Mouse (Mus musculus) limb, embryonic 15.5 days (tissue): ENCODE results near the gene Lrp6. TPM values are rescaled to one million over a fixed set of nuclear protein-coding genes. Genes with fewer than 3 reads are reported as not detected.

Source experiments
- ATAC-seq: fragments of 200-750 bp; cut with Nextera tagmentation; 2 replicates; pipeline ENCODE4 v1.8.0; 2017; ENCODE audit warnings: low read depth, moderate TSS enrichment; ENCODE audit not compliant: insufficient number of reproducible peaks, low FRiP score, low TSS enrichment
- H3K27ac ChIP-seq: fragments of 300-500 bp; sonication (generic); 2 replicates; pipeline ENCODE4 v1.5.1; 2015; ENCODE audit warnings: moderate library complexity, mild to moderate bottlenecking, inconsistent platforms
- H3K27me3 ChIP-seq: fragments of 300-500 bp; sonication (generic); 2 replicates; pipeline ENCODE4 v1.6.1; 2015; ENCODE audit warnings: inconsistent platforms
- H3K36me3 ChIP-seq: fragments of 300-500 bp; sonication (generic); 2 replicates; pipeline ENCODE4 v1.6.1; 2015; ENCODE audit warnings: inconsistent platforms
- H3K4me1 ChIP-seq: fragments of 300-500 bp; sonication (generic); 2 replicates; pipeline ENCODE4 v1.6.1; 2015; ENCODE audit warnings: inconsistent platforms
- H3K4me2 ChIP-seq: fragments of 300-500 bp; sonication (generic); 2 replicates; pipeline ENCODE4 v1.6.1; 2015; ENCODE audit warnings: mild to moderate bottlenecking, inconsistent platforms
- H3K4me3 ChIP-seq: fragments of 300-500 bp; sonication (generic); 2 replicates; pipeline ENCODE4 v1.5.1; 2015; ENCODE audit warnings: mild to moderate bottlenecking, inconsistent platforms
- H3K9ac ChIP-seq: fragments of 300-500 bp; sonication (generic); 2 replicates; pipeline ENCODE4 v1.6.1; 2015; ENCODE audit warnings: inconsistent platforms
- H3K9me3 ChIP-seq: fragments of 300-500 bp; sonication (generic); 2 replicates; pipeline ENCODE4 v1.6.1; 2016; ENCODE audit warnings: inconsistent platforms
- WGBS: fragments of 180-500 bp; shearing (Covaris S2); methylation state at CpG from one replicate; pipeline ENCODE4 v1.1.7; 2015; 5-methylcytosine and 5-hydroxymethylcytosine counted together
- polyA plus RNA-seq: library from polyadenylated mRNA; unstranded; fragments of >200 nt; fragmentation: Nextera tagmentation; extraction: Ambion mirVana; gene quantifications from 2 replicates; pipeline ENCODE4 v1.2.1, GENCODE M21; 2015

Gene Lrp6
- polyA plus RNA-seq, 1 experiment from 2014 or later, result 31.1 TPM

DNA sequence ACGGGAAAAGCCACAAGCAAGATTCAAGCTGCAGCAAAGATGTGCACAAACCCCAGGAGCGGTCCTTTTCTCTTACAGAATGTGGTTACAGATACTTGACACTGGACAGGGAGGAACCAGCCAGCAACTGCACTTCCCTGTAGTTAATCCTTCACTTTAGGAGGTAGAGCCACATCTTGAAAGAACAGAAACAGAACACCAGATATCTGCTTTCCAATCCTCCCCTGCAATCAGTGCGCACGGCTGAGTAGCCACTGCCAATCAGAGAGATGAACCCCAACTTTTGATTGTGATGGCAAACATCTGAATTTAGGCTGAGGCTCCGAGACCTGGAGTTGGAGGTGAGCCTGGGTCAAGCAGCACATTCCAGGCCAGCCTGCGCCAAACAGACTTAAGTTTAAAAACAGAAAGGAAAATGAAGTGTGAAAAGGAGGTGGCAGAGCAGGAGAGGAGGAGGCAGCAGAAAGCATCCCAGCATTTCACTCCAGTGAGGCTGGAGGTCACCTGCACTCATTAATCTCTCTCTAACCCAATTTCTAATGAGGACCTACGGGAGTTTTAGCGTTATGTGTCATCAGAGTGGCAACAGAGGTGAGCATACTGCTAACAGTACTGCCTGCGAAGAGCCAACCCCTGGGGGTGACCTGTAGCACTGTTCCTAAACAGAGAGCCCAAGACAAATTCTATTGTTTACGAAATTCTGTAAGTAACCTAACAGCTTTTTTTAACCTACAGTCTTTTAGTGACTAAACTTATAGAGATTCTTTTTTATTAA lies 39.8 kb downstream of the Lrp6 start:
- ATAC-seq, result no peak
- peaks cover 20% of the 10 kb centered on the region for H3K4me1 ChIP-seq
- WGBS, result 50% methylated on average over 10 of the region's 10 CpGs
- H3K9ac ChIP-seq, result no peak overlapping the region
- H3K27me3 ChIP-seq, result no peaks in the 10 kb centered on the region
- no peaks in the 10 kb centered on the region for H3K9me3 ChIP-seq
- H3K4me3 ChIP-seq, result no peak overlapping the region
- H3K36me3 ChIP-seq, result 0 out of 2 replicates have a peak, but pooled peaks cover 5% of the 10 kb centered on the region
- H3K27ac ChIP-seq, result no peak overlapping the region
- H3K4me2 ChIP-seq, result no peak overlapping the region

DNA sequence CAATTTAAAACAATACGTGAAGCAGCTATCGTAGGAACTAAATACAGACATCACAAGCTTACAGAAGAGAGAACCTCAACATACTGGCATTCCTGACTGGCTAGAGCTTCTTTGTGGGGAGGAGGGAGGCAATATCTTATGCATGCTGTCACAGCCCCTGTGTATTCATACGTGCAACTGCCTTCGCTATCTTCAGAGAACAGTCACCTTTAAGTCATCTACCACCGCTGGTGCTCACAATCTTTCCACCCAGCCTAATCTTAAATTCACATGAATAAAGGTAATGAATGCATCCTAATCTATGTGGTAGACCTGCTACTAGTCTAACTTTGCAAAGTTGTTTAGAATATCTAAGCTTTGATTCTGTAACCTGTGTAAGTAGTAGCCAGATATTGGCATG lies 40.5 kb downstream of the Lrp6 start:
- Histone ChIP-seq H3K27me3 (no peaks in the 10 kb centered on the region), H3K4me2 (no peak overlapping the region), H3K36me3 (0 out of 2 replicates have a peak, but pooled peaks cover 5% of the 10 kb centered on the region), H3K9me3 (no peaks in the 10 kb centered on the region), H3K4me1 (peaks cover 25% of the 10 kb centered on the region), H3K4me3 (no peak overlapping the region), H3K27ac (no peak overlapping the region), H3K9ac (no peak overlapping the region)
- WGBS, result 88% methylated on average over 5 of the region's 5 CpGs
- no peak for ATAC-seq

DNA sequence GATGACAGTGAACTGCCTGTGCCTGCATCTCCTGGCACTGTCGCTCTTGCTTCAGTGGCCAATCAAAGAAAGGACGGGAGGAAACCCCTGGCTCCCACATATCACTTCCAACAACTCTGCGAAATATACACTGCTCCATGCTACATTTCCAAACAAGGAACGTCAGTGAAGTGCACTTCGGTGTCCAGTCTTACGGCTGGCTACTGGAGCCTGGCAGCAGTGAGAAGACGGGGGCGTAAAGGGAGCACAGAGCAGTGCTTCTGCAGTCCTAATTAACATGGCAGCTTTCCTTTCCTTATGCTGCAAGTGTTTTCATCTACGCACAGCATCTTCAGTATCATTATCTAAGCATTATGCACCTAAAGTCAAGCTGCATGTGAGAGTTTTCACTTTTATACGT lies 45.4 kb downstream of the Lrp6 start:
- Histone ChIP-seq H3K4me2 (no peak overlapping the region), H3K9me3 (no peaks in the 10 kb centered on the region), H3K4me3 (no peak overlapping the region), H3K9ac (no peak overlapping the region), H3K4me1 (peaks cover 22% of the 10 kb centered on the region), H3K27ac (0 out of 2 replicates have a peak overlapping the region, but pooled peaks have one; percentile 2), H3K36me3 (peaks cover 6% of the 10 kb centered on the region; the same call in 1 of the 2 replicates), H3K27me3 (no peaks in the 10 kb centered on the region)
- 64% methylated on average over 10 of the region's 10 CpGs for WGBS
- ATAC-seq, result no peak

- WGBS, result 48% methylated on average over 3 of the region's 3 CpGs
- H3K27me3 ChIP-seq, result no peaks in the 10 kb centered on the region
- H3K9ac ChIP-seq, result no peak overlapping the region
- H3K4me3 ChIP-seq, result no peak overlapping the region
- H3K36me3 ChIP-seq, result peaks cover 6% of the 10 kb centered on the region; the same call in 1 of the 2 replicates
- no peaks in the 10 kb centered on the region for H3K9me3 ChIP-seq
- H3K27ac ChIP-seq, result no peak overlapping the region
- ATAC-seq, result no peak
- H3K4me1 ChIP-seq, result peaks cover 28% of the 10 kb centered on the region
- H3K4me2 ChIP-seq, result no peak overlapping the region
These were observed 45.9 kb downstream of the Lrp6 start for GRCm38 (mm10) chr6:134520821-134521220.

GRCm38 (mm10) chr6:134518450-134518849 lies 48.3 kb downstream of the Lrp6 start:
- WGBS, result 51% methylated on average over 5 of the region's 5 CpGs
- Histone ChIP-seq H3K9ac (no peak overlapping the region), H3K9me3 (no peaks in the 10 kb centered on the region), H3K27ac (no peak overlapping the region), H3K4me1 (peaks cover 33% of the 10 kb centered on the region), H3K27me3 (no peaks in the 10 kb centered on the region), H3K4me2 (no peak overlapping the region), H3K36me3 (peaks cover 6% of the 10 kb centered on the region; the same call in 1 of the 2 replicates), H3K4me3 (no peak overlapping the region)
- no peak for ATAC-seq

DNA sequence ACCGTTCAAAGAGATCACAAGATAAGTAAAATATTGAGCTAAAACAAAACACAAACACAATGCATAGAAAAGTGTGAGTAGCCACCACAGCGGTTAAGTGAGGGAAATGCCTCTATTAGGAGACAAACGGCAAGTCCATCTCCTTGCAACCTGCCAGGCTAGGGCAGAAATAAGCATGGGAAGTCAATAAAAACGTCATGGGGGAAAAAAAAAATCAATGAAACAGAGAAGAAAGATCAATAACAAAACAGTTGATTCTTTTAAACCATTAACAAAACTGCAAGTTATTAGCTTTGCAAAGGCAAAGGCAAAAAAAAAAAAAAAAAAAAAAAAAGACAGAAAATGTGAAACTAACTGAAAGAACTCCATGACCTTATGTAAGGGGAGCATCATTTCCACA lies 49.6 kb downstream of the Lrp6 start:
- Histone ChIP-seq H3K9ac (no peak overlapping the region), H3K27me3 (no peaks in the 10 kb centered on the region), H3K4me1 (peaks cover 39% of the 10 kb centered on the region), H3K4me2 (no peak overlapping the region), H3K27ac (no peak overlapping the region), H3K4me3 (no peak overlapping the region), H3K9me3 (no peaks in the 10 kb centered on the region), H3K36me3 (peaks cover 6% of the 10 kb centered on the region; the same call in 1 of the 2 replicates)
- ATAC-seq, result no peak
- 55% methylated on average over 4 of the region's 4 CpGs for WGBS

- Histone ChIP-seq H3K4me3 (no peak overlapping the region), H3K9ac (no peak overlapping the region), H3K4me1 (peaks cover 34% of the 10 kb centered on the region), H3K9me3 (no peaks in the 10 kb centered on the region), H3K36me3 (peaks cover 6% of the 10 kb centered on the region; the same call in 1 of the 2 replicates), H3K4me2 (no peak overlapping the region), H3K27me3 (no peaks in the 10 kb centered on the region), H3K27ac (no peak overlapping the region)
- no peak for ATAC-seq
- WGBS, result 54% methylated on average over 4 of the region's 4 CpGs
These were observed 51.3 kb downstream of the Lrp6 start for GRCm38 (mm10) chr6:134515416-134515815.

DNA sequence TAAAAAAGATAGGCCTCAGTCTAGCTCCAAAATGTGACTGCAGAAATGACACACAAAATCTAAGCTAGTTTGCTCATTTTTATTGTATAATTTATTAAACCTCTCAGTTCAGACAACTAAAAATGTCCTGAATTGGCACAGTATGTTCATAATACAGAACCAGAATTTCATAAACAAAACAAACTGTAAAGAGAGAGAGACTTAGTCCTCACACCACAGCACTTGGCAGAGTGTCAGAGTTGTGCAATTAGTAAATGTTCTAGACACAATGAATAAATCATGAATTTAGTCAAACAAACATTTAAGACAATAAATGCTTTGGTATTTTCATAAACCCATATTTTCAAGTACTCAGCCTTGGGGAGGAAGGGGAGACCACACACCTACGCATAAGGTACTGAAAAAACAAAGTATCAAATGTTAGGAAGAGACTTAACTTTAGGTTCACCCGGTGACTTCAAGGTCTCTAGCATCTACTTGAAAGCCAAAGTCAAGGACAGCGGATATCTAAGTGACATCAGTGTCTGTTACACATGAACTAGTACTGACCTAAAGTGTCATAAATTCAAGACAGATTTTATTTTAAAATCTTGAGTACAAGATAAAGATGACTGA lies 52.8 kb downstream of the Lrp6 start:
- no peaks in the 10 kb centered on the region for H3K9me3 ChIP-seq
- no peaks in the 10 kb centered on the region for H3K36me3 ChIP-seq
- no peak overlapping the region for H3K27ac ChIP-seq
- H3K9ac ChIP-seq, result no peak overlapping the region
- H3K4me2 ChIP-seq, result no peak overlapping the region
- peaks cover 41% of the 10 kb centered on the region for H3K4me1 ChIP-seq
- no peak for ATAC-seq
- no peaks in the 10 kb centered on the region for H3K27me3 ChIP-seq
- H3K4me3 ChIP-seq, result no peak overlapping the region
- WGBS, result 87% methylated on average over 3 of the region's 3 CpGs

DNA sequence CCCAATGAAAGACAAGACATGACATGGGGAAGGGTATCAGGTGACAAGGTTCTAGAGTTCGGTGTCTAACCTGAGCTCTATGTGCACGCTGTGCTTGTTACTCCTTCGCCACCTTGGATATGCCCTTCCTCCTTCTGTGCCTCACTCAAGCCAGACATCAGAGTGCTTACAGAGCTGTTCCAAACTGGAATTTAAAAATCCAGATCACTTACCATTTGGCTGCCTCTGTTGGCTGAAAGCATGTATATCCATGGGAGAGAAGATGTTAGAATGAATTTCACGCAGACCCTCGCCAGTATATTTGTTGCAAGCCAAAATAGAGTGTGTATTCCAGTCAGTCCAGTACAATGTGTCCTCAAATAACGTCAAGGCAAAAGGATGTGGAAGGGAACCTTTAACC lies 53.8 kb downstream of the Lrp6 start:
- H3K9me3 ChIP-seq, result no peaks in the 10 kb centered on the region
- no peak overlapping the region for H3K27ac ChIP-seq
- no peaks in the 10 kb centered on the region for H3K27me3 ChIP-seq
- H3K4me2 ChIP-seq, result no peak overlapping the region
- no peak for ATAC-seq
- no peaks in the 10 kb centered on the region for H3K36me3 ChIP-seq
- 61% methylated on average over 6 of the region's 6 CpGs for WGBS
- no peak overlapping the region for H3K4me3 ChIP-seq
- peaks cover 35% of the 10 kb centered on the region for H3K4me1 ChIP-seq
- no peak overlapping the region for H3K9ac ChIP-seq

GRCm38 (mm10) chr6:134512478-134512877 lies 54.3 kb downstream of the Lrp6 start:
- Histone ChIP-seq H3K4me1 (peaks cover 34% of the 10 kb centered on the region), H3K27ac (no peak overlapping the region), H3K4me2 (no peak overlapping the region), H3K9ac (no peak overlapping the region), H3K4me3 (no peak overlapping the region), H3K9me3 (no peaks in the 10 kb centered on the region), H3K36me3 (peaks cover 3% of the 10 kb centered on the region), H3K27me3 (no peaks in the 10 kb centered on the region)
- ATAC-seq, result no peak
- WGBS, result 43% methylated on average over 2 of the region's 2 CpGs

DNA sequence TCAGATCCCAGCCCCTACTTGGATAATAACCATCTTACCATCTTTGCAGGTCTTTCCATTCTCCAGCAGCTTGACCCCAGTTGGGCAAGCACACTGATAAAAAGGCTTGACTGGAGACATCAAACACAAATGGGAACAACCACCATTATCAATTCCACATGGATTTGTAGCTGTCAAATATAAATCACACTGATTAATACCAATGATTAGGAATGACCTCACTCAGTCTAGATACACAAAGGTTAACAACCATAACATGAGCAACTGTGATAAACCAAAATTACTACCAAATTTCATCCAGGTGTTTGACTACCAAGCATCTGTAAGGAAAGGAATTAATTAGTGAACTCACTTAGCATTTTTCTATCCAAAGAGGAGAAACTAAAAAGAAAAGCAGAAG lies 55.6 kb downstream of the Lrp6 start:
- H3K36me3 ChIP-seq, result peaks cover 15% of the 10 kb centered on the region
- H3K4me1 ChIP-seq, result peaks cover 26% of the 10 kb centered on the region
- no peak for ATAC-seq

GRCm38 (mm10) chr6:134510280-134510679 lies 56.5 kb downstream of the Lrp6 start:
- no peak for ATAC-seq
- no peak overlapping the region for H3K4me2 ChIP-seq
- peaks cover 23% of the 10 kb centered on the region for H3K4me1 ChIP-seq
- H3K36me3 ChIP-seq, result peaks cover 19% of the 10 kb centered on the region
- WGBS, result 44% methylated on average over 2 of the region's 2 CpGs
- H3K9ac ChIP-seq, result no peak overlapping the region
- no peaks in the 10 kb centered on the region for H3K9me3 ChIP-seq
- no peaks in the 10 kb centered on the region for H3K27me3 ChIP-seq
- H3K4me3 ChIP-seq, result no peak overlapping the region
- H3K27ac ChIP-seq, result no peak overlapping the region

More for the DNA sequence above, 55.6 kb downstream of the Lrp6 start:
- Histone ChIP-seq H3K9ac (no peak overlapping the region), H3K9me3 (no peaks in the 10 kb centered on the region), H3K4me3 (no peak overlapping the region), H3K27ac (no peak overlapping the region), H3K4me2 (no peak overlapping the region), H3K27me3 (no peaks in the 10 kb centered on the region)
